Mouse (Mus musculus) T-helper 2 cell (primary cell): ENCODE measurements at regions not wholly inside any gene's neighbourhood (a gene's known extent, or its start where the extent isn't known, plus 50 kb on each side); places are given as distances from the start of the nearest gene placed in this dataset.

Source experiments
- in situ Hi-C: fragments of 300-600 bp; cut with MboI, MseI; formaldehyde crosslinking; loops from one replicate; pipeline ENCODE4 v1.15.1; 2025; ENCODE audit warnings: high pct_unique_total_duplicates

DNA sequence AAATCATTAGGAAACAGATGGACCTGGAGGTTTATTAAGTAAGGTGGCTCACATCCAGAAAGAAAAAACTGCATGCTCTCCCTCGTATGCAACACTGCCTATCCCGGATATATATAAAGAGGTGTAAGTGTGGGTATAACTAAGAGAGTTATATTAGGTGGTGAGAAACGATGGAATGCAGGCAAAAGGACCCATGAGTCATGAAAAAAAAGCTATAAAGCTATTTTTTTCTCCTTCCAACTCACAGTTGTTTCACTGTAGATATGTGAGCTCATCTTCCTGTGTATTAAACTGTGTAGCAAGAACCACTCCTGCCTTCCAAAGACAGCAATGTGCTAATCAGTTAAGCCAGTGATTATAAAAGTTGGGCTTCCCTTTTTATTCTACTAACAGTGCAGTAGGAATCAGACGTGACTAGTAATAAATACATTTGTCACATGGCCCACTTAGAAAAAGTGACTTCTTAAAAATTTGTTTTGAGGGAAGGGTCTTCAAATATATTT is 51.4 kb upstream of the Bdh1 start:
- in situ Hi-C loops, result loop anchor here (5.0 to 25.0 kb wide), 2 partner anchors 433 to 1572 kb away; no protein-coding TSS in a partner anchor

DNA sequence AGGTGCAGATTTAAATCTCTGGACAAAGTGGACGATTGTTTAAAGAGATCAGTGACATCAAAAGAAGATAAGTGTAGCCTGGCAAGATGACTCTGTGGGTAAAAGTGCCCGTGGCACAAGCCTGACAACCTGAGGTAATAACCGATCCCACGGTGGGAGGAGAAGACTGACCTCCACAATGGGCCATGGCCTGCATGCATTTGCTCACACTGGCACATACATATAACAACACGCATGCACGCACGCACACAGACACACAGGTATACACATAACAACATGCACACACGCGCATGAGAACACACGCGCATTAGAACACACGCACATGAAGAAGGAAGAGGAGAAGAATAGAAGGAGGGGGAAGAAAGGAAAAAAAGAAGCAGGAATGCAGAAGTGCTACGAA is 52.2 kb upstream of the Bdh1 start:
- in situ Hi-C loops, result loop anchor here (5.0 to 25.0 kb wide), 2 partner anchors 433 to 1572 kb away; no protein-coding TSS in a partner anchor

DNA sequence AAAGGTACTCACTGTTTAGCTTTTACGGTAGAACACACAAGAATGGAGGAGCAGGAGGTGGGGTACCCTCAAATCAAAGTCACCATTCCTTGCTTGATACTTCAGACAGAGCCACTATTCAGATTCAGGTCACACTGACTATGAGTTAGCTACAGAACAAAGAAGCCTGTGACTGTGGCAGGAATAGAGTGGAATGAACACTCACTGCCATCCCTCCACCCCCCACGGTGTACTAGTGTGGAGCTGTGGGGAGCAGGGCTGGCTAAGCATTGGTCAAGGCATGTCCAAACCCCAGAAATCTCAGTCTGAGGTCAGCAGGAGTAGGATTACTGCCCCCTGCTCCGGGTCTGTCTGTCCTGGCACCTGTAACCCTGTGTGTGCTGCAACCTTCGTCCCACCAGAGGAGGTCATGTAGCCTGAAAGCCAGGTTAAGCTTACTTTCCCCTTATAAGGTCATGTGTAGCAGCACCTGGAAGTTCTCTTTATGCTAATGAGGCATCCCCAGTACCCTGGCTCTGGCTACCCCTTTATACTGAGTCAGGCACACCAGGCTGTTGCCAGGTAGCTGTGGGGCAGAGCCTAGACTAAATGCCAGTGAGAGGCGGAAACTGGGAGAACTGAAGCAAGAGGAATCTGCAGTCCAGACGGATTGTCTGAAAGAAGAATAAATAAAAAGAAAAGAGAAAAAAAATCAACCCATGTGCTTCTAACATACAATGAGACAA is 53.1 kb upstream of the Apod start:
- in situ Hi-C loops, result loop anchor here (25.0 kb wide), 1 partner anchor 430 kb away; no protein-coding TSS in a partner anchor

DNA sequence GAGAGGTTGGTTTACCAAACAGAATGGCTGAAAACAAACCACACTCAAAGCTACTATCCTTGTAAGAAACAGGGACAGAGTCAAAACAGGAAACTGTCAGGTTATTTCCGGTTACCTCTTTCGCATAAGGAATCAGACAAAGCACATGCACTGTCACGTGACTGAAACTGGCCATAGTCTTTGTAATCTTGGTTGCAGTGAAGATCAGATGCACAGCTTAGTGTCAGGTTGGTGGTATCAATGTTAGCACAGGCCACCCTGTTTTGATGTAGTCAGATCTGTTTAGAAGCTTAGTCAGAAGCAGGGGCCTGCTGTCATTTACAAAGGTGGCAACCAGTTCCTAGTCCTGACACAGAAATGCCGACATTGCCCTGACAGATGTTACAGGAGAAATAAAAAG is 51.4 kb upstream of the Apod start:
- in situ Hi-C loops, result loop anchor here (25.0 kb wide), 1 partner anchor 429 kb away; no protein-coding TSS in a partner anchor

DNA sequence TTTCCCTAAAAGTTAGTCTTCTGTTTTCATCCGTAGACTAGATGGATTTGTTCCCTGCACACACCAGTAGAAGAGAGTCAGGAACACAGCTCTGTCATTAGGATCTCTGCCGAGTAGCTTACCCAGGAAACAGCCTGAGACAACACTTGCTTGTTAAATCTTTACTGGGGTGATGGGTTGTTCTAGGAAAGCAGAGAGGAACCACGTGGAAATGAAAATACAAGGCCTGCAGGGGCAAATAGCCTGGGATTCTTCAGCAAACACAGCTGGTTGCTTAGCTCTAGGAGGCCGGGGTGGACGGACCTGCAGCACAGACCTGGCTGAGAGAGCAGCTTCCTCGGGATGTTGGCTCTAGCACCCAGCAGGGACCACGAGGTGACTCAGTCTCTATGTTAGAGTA is 49.9 kb upstream of the Apod start:
- in situ Hi-C loops, result loop anchor here (25.0 kb wide), 1 partner anchor 427 kb away; no protein-coding TSS in a partner anchor
